Mouse (Mus musculus) megakaryocyte, embryonic 14.5 days (primary cell): ENCODE measurements around the gene Htr3a.

Experiments
- FLI1 ChIP-seq: IDR thresholded peaks from 2 replicates; pipeline ENCODE4 v1.6.1; 2012; ENCODE audit warnings: low read length, inconsistent platforms, mixed read lengths
- GATA1 ChIP-seq: IDR thresholded peaks from 3 replicates; pipeline ENCODE4 v1.6.1; 2012; ENCODE audit warnings: mixed read lengths, low read length, inconsistent platforms, borderline replicate concordance

- TF ChIP-seq GATA1 (no peak), FLI1 (no peak)
Observed at GRCm38 (mm10) chr9:48928781-48929180, 17.9 kb upstream of the Htr3a start.
